Mouse (Mus musculus): ENCODE results near the gene Mrnip.

Gene Mrnip

DNA sequence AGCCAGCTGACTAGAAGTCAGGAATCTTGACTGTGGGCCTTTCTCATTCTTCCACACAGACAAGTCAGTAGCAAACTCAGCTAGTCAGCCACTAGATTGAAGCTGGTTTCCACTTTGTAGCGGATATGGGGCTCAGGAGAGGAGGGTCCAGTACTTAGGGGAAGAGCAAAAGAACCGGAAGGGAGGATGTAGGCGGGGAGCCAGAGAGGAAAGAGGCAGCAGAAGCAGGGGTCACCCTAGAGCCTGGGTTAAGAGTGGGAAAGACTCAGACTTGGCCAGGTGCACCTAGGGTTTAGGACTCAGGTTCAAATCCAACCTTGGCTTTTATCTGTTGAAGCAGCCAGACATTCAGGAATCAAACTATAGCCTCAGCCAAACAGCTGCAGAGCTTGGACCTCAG, 53.0 kb downstream of the Mrnip start:
- DNase-seq: no peak

- DNase-seq: peak; percentile 83 to 86
Observed at GRCm38 (mm10) chr11:50227736-50228135, 53.5 kb downstream of the Mrnip start.

DNA sequence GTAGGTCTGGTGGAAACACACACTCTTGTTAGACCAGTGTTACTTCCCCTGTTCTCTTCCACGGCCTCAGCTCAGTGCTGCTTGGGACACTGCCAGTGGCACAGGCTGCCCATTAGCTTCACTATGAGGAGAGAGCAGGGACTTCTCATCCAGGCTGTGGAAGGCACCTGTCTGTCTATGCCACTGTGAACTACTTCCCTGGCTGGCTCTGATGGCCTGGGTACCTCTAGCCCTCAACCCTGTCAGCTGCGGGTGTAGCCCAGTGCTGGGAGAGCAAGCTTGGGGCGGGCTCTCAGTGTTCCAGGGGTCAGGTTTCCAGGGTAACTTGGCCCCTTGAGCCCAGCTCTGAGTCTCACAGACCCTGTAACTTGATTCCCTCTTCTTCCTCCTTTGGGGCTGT, 54.5 kb downstream of the Mrnip start:
- DNase-seq: peak; percentile 76 to 82

GRCm38 (mm10) chr11:50229252-50229910, 55.1 kb downstream of the Mrnip start:
- peak; percentile 92 to 96 for DNase-seq

- peak; percentile 44 to 52 for DNase-seq
Observed at GRCm38 (mm10) chr11:50230481-50231304, 56.4 kb downstream of the Mrnip start.

DNA sequence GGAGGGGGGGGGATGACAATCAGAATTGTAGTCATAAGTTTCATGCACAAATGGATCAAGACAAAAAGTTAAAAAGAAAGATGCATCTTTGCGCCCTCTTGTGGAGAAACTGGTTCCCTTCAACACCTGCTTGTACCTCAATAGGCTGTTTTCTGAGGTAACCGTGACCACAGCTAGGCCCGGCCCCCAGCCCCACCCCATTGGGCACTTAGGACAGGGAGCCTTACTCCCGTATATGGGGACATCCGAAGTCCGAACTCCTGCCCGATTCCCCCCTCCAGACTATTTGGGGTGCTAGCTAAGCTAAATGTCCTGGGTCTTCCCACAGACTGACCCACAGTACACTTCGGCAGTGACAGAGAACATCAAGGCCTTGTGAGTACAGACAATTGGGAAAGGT, 57.2 kb downstream of the Mrnip start:
- DNase-seq: peak; percentile 59 to 79

DNA sequence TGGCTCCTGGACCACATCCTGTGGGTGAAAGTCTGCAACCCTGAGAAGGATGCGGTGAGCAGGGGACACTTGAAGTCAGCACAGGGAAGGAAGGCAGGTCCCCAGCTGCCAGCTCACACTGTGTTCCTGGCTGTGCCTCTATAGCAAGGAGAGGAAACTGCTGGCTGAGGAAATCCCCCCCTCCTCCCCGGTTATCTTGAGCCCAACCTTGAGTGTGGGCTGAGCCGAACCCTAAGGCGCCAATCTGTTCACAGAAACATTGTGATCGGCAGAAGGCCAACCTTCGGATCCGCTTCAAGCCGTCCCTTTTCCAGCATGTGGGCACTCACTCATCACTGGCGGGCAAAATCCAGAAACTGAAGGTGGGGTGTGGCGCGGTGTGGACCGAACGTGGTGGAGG, 58.8 kb downstream of the Mrnip start:
- no peak for DNase-seq

DNA sequence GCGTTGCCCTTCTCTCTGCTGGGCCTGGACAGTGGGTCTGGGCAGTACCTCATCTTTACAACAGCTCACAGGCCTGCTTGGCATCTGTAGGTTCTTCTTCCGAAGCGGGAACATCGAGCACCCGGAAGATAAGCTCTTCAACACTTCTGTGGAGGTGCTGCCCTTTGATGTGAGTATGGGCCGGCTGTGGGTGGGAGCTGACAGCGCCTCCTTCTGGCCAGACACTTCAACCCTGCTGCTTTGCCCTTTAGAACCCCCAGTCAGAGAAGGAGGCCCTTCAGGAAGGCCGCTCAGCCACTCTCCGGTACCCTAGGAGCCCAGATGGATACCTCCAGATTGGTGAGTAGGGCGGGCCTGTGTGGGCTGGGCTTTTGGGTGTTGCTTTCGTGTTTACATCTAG, 59.7 kb downstream of the Mrnip start:
- no peak for DNase-seq

DNA sequence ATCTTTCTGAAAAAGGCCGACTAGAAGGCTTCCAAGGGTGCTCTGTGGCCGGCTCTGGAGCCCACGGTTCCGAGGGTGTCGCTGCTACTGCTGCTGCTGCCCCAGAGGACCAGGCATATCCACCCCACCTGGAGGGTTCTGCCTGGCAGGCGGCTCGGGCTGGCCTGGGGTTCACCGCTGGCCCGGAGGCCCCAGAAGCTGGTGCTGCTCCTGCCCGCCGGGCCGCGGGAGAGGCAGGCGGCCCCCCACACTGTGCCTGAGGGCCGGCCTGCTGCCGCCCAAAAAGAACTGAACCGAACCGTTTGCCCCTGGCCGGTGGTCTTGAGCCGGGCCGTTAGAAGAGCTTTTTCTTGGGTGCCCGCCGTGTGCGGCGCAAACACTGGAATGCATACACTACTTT, 60.4 kb downstream of the Mrnip start:
- DNase-seq: no peak

- peak; percentile 73 to 85 for DNase-seq
Observed at GRCm38 (mm10) chr11:50236540-50236936, 62.3 kb downstream of the Mrnip start.

- DNase-seq: no peak
Observed at GRCm38 (mm10) chr11:50236937-50237835, 62.9 kb downstream of the Mrnip start.

DNA sequence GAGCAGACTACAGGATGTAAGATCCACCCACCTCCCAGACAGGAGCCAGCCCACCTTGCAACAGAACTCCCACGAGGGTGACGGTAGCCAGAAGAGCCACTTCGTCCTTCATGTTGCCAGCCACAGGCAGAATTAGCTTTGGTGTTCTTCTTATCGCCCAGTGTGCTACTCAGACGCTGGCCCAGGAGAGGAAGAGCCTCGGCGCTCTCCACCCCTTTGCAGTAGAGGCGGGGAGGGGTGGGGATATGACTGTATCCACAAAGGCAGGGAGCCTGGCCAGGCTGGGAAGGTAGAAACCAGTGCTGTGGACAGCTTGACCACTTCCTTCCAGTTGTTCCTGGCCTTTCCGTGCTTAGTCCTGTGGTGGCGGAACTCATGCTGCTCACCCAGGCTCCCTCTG, 64.1 kb downstream of the Mrnip start, which contains the start of gene Ltc4s:
Gene Ltc4s (minus strand): TSS at position 293 of the 400 bp plus-strand sequence.
- DNase-seq: no peak

GRCm38 (mm10) chr11:50238821-50239791, 64.9 kb downstream of the Mrnip start:
- no peak for DNase-seq

DNA sequence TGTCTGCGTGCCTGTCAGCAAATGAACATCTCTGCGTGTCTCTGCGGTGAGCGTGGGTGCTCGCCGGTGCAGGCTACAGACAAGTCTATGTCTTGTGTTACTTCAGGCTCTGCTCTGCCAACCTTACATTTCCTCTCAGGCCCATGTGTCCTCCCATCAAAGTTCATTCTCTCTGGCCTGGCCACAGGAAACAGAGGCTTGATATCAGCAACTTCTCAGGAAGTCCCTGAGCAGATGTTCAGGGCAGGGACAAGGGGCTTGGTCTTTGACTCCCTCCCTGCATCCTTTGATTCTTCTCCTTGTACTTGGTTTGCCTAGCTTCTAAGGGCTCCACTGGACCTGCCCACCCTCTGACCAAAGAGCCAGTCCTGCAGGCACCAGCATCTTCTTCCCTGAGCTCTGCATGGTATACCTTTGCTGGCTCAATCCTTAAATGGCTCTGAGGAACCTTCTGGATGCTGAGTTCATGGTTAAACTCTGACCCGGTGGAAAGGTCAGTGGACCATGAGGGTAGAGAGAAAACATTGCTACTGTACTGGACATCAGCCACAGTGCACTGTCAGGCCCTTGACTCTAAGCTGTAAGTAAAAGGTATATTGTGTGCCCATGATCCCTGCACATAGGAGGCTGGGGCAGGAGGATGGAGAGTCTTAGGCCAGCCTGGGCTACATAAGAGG, 66.1 kb downstream of the Mrnip start:
- no peak for DNase-seq

GRCm38 (mm10) chr11:50243926-50244325, 69.7 kb downstream of the Mrnip start:
- no peak for DNase-seq

- DNase-seq: no peak
Observed at GRCm38 (mm10) chr11:50245269-50245668, 71.0 kb downstream of the Mrnip start.

DNA sequence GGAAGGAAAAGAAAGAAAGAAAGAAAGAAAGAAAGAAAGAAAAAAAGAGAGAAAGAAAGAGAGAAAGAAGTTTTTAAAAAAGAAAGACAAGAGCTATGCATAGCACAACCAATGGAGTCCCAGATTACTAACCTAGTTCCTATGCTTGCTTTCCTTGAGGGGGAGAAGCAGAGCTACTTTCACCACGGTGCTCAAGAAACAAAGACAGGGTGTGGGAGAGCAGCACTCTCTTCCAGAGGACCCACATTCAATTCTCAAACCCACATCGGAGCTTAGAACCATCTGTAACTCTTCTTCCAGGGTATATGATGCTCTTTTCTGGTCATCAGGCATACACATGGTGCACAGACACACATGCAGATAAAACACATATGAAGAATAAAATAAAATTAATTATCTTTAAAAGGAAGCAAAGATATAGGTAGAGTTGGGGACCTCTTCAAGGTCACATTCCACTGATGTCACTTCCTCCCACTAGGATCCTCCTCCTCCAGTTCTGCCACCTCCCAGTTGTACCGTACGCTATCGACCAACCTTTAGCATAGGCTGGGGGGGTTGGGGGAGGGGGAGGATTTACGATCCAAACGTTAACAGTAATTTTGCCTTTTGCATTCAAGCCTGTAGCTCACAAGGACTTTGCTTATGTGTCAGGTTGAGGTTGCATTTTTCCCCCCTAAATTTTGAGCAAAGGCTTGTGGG, 74.4 kb downstream of the Mrnip start:
- DNase-seq: no peak

Measured in cerebellum, postnatal 25 days (tissue).